Mouse (Mus musculus) v-Abl transformed pro-B cells (cell line): Measurements from ENCODE around the gene Olfr1382.
"Not testable (repeated sequence)": the region's sequence is repeated elsewhere in the genome, so short reads cannot be mapped to it uniquely, and the experiment has no call there.

ENCODE experiments used
- in situ Hi-C, 2 experiments: fragments of 400-800 bp; cut with MboI; formaldehyde crosslinking; loops; one replicate each; pipeline ENCODE4 v1.15.1; 2025; ENCODE audit not compliant: unreplicated experiment in 2 of 2

The Olfr1382 gene

DNA sequence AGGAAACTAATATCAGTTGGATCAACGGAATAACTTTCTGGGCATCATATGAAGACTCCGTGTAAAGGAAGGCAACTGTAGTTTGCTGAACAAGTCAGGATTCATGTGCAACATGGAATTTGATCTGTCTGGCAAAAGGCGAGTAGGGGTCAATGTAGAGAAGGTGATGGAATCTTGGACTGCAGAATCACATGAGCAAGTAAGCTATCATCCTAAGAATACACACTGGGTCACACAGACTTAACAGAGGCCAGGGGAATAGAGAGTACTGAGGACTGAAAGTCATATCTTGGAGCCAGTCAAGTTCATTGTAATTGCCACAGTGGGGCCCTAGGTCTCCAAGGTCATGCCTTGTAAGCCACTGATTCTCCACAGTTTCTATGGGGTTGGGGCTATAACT lies at the start of gene Olfr1382:
Gene Olfr1382, plus strand, starts transcription at position 301 of the 400 bp plus-strand sequence.
- in situ Hi-C loops = no loop called here

DNA sequence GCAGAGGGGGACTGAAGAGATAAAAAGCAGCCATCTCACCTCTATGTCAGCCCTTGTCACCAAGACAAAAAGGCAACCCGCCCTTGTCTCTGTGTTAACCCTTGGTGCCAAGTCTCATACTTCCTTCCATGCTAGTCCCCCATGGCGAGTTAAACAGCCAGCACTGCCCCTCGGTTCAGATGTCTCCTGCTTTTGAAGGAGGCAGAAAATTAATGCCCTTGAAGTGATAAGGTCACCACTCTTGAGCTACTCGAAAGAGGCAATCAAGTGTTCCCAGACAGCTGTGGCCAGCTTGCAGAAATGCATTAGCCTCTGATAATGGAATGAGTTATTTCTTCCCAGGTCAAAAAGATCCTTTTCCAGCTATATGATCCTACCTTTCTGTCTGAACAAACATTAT lies 42.1 kb upstream of the Olfr1382 start:
- in situ Hi-C loops = no loop called here

DNA sequence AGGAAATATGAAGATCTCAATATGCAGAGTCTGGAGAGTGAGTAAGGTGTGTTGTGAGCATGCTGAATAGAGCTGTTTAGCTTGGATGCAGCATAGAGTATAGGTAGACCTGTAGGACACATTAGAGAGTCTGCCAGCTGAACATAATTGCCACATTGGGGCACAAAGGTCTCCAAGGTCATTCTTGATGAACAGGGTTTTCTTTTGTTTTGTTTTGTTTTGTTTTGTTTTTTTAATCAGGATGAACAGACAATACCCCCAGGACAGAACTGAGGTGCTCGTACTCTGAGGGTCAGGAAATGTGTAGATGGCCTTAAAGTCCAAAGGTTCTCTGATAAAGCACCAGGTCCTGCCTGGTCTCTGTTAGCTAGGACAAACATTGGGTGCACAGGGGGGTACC lies 39.3 kb upstream of the Olfr1382 start, which contains the start of gene Olfr1385:
Gene Olfr1385, plus strand, starts transcription at position 301 of the 400 bp plus-strand sequence.
- in situ Hi-C loops = not testable (repeated sequence)

DNA sequence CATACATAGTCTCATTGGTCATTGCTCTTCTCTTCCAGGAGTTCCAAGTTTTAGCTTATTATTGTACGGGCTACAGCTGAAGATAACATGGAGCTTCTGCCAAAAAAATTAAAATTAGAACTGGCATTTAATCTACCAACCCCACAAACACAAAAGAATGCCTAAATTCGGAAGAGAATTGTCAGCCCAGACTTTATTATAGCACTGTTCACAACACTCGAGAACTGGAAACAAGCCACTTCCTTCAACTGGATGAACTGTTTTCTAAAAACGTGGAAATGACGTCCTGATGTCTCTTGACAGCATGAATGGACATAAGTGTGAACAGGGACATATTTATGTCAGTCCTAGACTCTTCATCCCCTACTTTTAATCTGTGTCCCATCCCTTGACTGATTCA lies 10.0 kb upstream of the Olfr1382 start:
- in situ Hi-C loops = no loop called here

DNA sequence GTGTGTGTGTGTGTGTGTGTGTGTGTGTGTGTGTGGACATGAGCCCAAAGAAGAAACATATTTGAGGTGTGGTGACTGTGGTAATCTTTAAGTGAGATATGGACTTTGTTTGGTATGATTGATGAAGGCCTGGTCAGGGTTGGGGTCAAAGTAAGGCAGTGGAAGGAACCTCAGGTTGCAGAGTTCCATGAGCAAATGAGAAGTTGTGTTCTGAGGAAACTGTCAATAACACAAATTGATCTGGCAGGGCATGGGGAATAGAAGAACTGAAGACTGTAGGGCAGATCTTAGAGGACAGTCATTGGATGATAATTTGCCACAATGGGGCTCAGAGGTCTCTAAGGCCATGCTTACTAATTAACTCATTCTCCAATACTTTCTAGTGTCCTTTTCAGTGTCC lies 8.7 kb upstream of the Olfr1382 start, which contains the start of gene Olfr1383:
Gene Olfr1383, plus strand, starts transcription at position 301 of the 400 bp plus-strand sequence.
- in situ Hi-C loops = no loop called here

DNA sequence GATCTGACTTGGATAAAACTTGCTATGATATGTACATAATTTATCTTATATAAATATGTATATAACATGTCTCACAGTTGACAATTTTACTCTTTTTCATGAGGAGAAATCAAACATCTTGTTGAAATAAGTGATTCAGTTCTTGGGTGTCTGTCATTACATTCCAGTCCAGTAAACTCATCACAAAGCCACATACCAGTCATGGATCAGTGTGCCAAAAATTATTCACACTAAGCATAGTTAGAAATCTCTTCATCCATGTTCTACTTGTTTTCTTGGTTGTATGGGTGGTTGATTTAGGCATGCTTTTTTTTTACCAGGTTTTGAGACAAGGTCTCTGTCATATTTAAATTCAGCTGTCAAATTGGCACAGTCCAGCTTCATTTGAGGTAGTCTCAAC lies 4.7 kb downstream of the Olfr1382 start:
- in situ Hi-C loops = no loop called here

DNA sequence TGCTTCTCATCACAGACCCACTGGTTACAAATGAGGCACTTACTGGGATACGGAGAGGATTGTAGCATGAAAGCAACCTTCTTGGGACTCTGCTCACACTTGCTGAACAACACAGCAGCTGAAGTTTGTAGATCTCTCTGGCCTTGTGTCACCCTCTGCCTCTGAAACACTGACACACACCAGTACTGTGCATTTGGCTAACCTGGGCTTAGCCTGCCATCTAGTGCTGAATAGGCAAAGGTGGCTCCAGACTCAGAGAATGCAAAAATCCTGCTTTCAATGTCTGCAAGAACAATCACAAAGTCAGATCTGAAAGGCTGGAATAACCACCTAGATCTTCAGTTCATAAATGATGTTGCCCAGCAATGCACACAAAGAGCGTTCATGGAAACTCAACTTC lies 8.6 kb downstream of the Olfr1382 start:
- in situ Hi-C loops = not testable (repeated sequence)

DNA sequence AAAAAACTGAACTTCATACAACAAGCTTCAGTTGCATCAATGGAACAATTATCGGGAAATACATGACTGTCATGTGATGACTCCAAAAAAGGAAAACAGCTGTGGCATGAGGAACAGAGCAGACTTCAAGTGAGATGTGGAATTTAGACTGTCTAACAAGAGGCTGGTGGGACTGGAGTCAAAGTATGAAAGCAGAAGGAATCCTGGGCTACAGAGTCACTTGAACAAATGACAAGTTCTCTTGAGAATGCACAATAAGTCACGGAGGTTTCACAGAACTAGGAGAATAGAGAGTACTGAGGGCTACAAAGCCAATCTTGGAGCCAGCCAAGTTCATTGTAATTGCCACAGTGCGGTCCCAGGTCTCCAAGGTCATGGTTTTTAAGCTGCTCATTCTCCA lies 15.1 kb downstream of the Olfr1382 start, which contains the start of gene Olfr1381:
Gene Olfr1381, plus strand, starts transcription at position 301 of the 400 bp plus-strand sequence.
- in situ Hi-C loops = not testable (repeated sequence)

DNA sequence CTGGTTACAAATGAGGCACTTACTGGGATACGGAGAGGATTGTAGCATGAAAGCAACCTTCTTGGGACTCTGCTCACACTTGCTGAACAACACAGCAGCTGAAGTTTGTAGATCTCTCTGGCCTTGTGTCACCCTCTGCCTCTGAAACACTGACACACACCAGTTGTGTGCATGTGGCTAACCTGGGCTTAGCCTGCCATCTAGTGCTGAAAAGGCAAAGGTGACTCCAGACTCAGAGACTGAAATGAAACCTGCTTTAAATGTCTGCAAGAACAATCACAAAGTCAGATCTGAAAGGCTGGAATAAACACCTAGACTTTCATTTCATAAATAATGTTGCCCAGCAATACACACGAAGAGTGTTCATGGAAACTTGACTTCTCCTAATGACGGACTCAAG lies 26.0 kb downstream of the Olfr1382 start:
- in situ Hi-C loops = not testable (repeated sequence)

DNA sequence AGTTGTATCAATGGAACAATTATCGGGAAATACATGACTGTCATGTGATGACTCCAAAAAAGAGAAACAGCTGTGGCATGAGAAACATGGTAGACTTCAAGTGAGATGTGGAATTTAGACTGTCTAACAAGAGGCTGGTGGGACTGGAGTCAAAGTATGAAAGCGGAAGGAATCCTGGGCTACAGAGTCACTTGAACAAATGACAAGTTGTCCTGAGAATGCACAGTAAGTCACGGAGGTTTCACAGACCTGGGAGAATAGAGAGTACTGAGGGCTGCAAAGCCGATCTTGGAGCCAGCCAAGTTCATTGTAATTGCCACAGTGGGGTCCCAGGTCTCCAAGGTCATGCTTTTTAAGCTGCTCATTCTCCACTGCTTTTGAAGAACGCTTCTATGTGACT lies 28.5 kb downstream of the Olfr1382 start, which contains the start of gene Olfr1380:
Gene Olfr1380, plus strand, starts transcription at position 301 of the 400 bp plus-strand sequence.
- in situ Hi-C loops = not testable (repeated sequence)

DNA sequence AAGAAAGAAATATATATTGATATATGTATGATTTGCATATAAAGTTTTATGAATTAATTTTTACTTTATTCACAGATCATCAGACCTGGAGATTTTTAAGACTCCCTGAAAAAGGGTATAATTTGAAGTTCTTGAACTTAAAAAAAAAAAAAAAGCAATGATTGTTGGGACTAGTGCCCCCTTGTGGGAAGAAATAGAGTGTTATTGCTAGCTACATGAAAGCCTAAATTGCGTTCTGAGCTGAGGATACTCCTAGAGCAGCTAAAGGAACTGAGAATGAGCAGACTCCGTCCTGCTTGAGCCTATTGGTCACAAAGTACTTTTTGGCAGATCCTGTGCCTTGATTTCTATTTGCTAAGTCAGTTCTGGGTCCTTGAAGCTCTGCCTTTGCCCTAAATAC lies 47.0 kb downstream of the Olfr1382 start:
- in situ Hi-C loops = not testable (repeated sequence)

DNA sequence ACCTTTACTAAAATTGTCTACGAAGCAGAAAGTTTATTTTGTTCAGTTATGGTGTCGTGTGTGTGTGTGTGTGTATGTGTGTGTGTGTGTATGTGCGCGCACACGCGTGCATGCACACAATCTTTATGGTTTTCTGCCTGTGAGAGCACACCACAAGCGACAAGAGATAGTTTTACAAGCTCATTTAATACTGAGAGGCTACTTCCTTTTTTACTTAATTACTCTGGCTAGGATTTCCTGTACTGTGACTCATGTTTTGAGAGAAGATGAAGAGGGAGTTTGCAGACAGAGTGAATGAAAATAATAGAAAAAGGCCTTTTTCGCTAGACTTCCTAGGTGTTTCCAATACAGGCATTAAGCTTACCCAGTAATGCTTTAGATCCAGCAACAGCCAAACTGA lies 52.4 kb downstream of the Olfr1382 start:
- in situ Hi-C loops = not testable (repeated sequence)
